ENCODE assay signal across 9 mouse cellular contexts in the genomic region with DNA sequence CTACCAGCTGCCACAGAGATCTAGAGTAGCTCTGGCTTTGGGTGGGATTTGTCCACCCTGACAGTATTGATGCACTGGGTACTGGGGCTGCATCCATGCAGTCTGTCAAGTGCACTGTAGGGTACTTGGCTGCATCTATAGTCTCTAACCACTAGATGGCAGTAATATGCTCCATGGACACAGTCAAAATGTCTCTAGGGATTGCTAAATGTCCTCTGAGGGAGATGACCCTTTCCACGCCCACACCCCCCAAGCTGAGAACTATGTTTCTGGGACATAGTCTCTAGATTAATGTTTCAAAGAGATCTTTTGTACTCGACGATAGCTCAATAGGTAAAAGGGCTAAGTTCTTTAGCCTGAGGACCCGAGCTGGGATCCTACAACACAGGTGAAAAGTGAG. TPM values are rescaled to one million over a fixed set of nuclear protein-coding genes. Genes with fewer than 3 reads are reported as not detected.
A peak's percentile ranks its signal among the peaks of the same experiment; 100 is the strongest.
DNase-seq lines count a peak whose midpoint lies in the region; ATAC-seq and TF ChIP-seq lines count a peak whose summit lies in the region.
"Had no signal": no experiment of that assay in that cellular context is flagged by ENCODE, and none has a peak within 500 bp of the region (broad histone marks: within the 10 kb centered on the region; RNA-seq: fewer than 3 reads in every experiment).

No protein-coding gene starts in this region.

- no peak overlapping the region for H3K4me3 ChIP-seq in forebrain, embryonic 14.5 days (ENCODE audit: low read depth, low read length)
- no peak overlapping the region for H3K4me3 ChIP-seq in forebrain, embryonic 11.5 days (ENCODE audit: low read depth, low read length)
- H3K4me3 ChIP-seq in small intestine, adult 2 months (ENCODE audit: low read depth, low read length), result no peak overlapping the region
- no peak overlapping the region for H3K4me3 ChIP-seq in hindbrain, embryonic 14.5 days (replicated peaks; ENCODE audit: low read length)
- H3K4me3 ChIP-seq: liver, embryonic 13.5 days had no signal

- TF ChIP-seq POLR2A in small intestine, adult 2 months (IDR thresholded peaks at IDR 0.05; ENCODE audit: low read depth, low read length), result no peak

- no peaks in the 10 kb centered on the region for H3K36me3 ChIP-seq in forebrain, embryonic 14.5 days (ENCODE audit: control insufficient read depth, insufficient read depth, low read length)
- no peaks in the 10 kb centered on the region for H3K36me3 ChIP-seq in forebrain, embryonic 11.5 days (ENCODE audit: control insufficient read depth, insufficient read depth, low read length)
- no peaks in the 10 kb centered on the region for H3K36me3 ChIP-seq in small intestine, adult 2 months (ENCODE audit: control insufficient read depth, insufficient read depth, low read length)
- no peaks in the 10 kb centered on the region for H3K36me3 ChIP-seq in hindbrain, embryonic 14.5 days (replicated peaks; ENCODE audit: control insufficient read depth, insufficient read depth)
- H3K36me3 ChIP-seq: liver, embryonic 13.5 days had no signal

- DNase-seq in forebrain, embryonic 14.5 days (ENCODE audit: low spot score), result peak; percentile 73
- no peak for DNase-seq in forebrain, embryonic 11.5 days (ENCODE audit: low spot score)
- DNase-seq in thymus, postnatal 0 days (ENCODE audit: low spot score), result peak; percentile 59
- no peak for DNase-seq in thymus, adult 18-20 months
- peak; percentile 17 for DNase-seq in heart, postnatal 4 days
- no peak for DNase-seq in right cerebral cortex, adult 2 months (ENCODE audit: low spot score in 2 of 2)
- DNase-seq in hindbrain, embryonic 14.5 days (ENCODE audit: low spot score), result no peak
- DNase-seq: liver, embryonic 13.5 days had no signal

- H3K27me3 ChIP-seq in forebrain, embryonic 14.5 days (replicated peaks; ENCODE audit: control insufficient read depth, insufficient read depth, low read length), result no peaks in the 10 kb centered on the region
- H3K27me3 ChIP-seq in forebrain, embryonic 11.5 days (ENCODE audit: control insufficient read depth, insufficient read depth, low read length), result no peaks in the 10 kb centered on the region
- H3K27me3 ChIP-seq in small intestine, adult 2 months (ENCODE audit: control insufficient read depth, insufficient read depth, low read length), result no peaks in the 10 kb centered on the region
- H3K27me3 ChIP-seq in hindbrain, embryonic 14.5 days (ENCODE audit: control insufficient read depth, insufficient read depth, low read length), result no peaks in the 10 kb centered on the region
- H3K27me3 ChIP-seq: liver, embryonic 13.5 days had no signal

- 0 out of 2 replicates have a peak, but pooled peaks cover 4% of the 10 kb centered on the region for H3K9me3 ChIP-seq in forebrain, embryonic 14.5 days (replicated peaks; ENCODE audit: control insufficient read depth, low read length)
- no peaks in the 10 kb centered on the region for H3K9me3 ChIP-seq in forebrain, embryonic 11.5 days (ENCODE audit: control insufficient read depth, low read length)
- peaks cover 12% of the 10 kb centered on the region; the same call in 1 of the 2 replicates for H3K9me3 ChIP-seq in hindbrain, embryonic 14.5 days (ENCODE audit: control insufficient read depth, low read length)
- H3K9me3 ChIP-seq: liver, embryonic 13.5 days had no signal

- peak; percentile 9; the same call in 1 of the 2 replicates for TF ChIP-seq CTCF in small intestine, adult 2 months (IDR thresholded peaks at IDR 0.05; ENCODE audit: extremely low read depth, insufficient read length, insufficient replicate concordance, low read depth, low read length)

- no peak for ATAC-seq in forebrain, embryonic 14.5 days
- no peak for ATAC-seq in forebrain, embryonic 11.5 days (replicated peaks; ENCODE audit: low FRiP score)
- ATAC-seq in hindbrain, embryonic 14.5 days (ENCODE audit: low FRiP score), result no peak

- no peaks in the 10 kb centered on the region for H3K4me1 ChIP-seq in forebrain, embryonic 14.5 days (ENCODE audit: control insufficient read depth, insufficient read depth, low read length)
- no peaks in the 10 kb centered on the region for H3K4me1 ChIP-seq in forebrain, embryonic 11.5 days (replicated peaks; ENCODE audit: control insufficient read depth, insufficient read depth, low read length)
- no peaks in the 10 kb centered on the region for H3K4me1 ChIP-seq in small intestine, adult 2 months (ENCODE audit: control insufficient read depth, insufficient read depth, insufficient read length, low read length)
- no peaks in the 10 kb centered on the region for H3K4me1 ChIP-seq in hindbrain, embryonic 14.5 days (replicated peaks; ENCODE audit: control insufficient read depth, insufficient read depth, low read length)
- H3K4me1 ChIP-seq: liver, embryonic 13.5 days had no signal

- no peak overlapping the region for H3K9ac ChIP-seq in forebrain, embryonic 14.5 days (ENCODE audit: low read length)
- H3K9ac ChIP-seq in forebrain, embryonic 11.5 days (ENCODE audit: low read length), result no peak overlapping the region
- H3K9ac ChIP-seq in hindbrain, embryonic 14.5 days, result no peak overlapping the region
- H3K9ac ChIP-seq: liver, embryonic 13.5 days had no signal

- H3K27ac ChIP-seq in forebrain, embryonic 14.5 days (ENCODE audit: low read depth, low read length), result no peak overlapping the region
- H3K27ac ChIP-seq in forebrain, embryonic 11.5 days (ENCODE audit: low read depth, low read length), result no peak overlapping the region
- no peak overlapping the region for H3K27ac ChIP-seq in small intestine, adult 2 months (ENCODE audit: insufficient read depth, low read depth, low read length)
- H3K27ac ChIP-seq in hindbrain, embryonic 14.5 days, result no peak overlapping the region
- H3K27ac ChIP-seq: liver, embryonic 13.5 days had no signal

- no peak overlapping the region for H3K4me2 ChIP-seq in forebrain, embryonic 14.5 days (ENCODE audit: low read length)
- no peak overlapping the region for H3K4me2 ChIP-seq in forebrain, embryonic 11.5 days (ENCODE audit: low read depth, low read length, severe bottlenecking)
- no peak overlapping the region for H3K4me2 ChIP-seq in hindbrain, embryonic 14.5 days (replicated peaks)
- H3K4me2 ChIP-seq: liver, embryonic 13.5 days had no signal

- WGBS in forebrain, embryonic 14.5 days, result 36% methylated on average over 4 of the region's 4 CpGs
- 35% methylated on average over 4 of the region's 4 CpGs for WGBS in forebrain, embryonic 11.5 days
- WGBS in small intestine, adult 2 months, result 26% methylated on average over 4 of the region's 4 CpGs
- WGBS in hindbrain, embryonic 14.5 days, result 30% methylated on average over 4 of the region's 4 CpGs

RNA-seq across cellular contexts. Expression of a gene that starts 42.8 kb away (rescaled TPM):
- 0.69 and 2.1 TPM in 2 replicates for polyA plus RNA-seq in forebrain, embryonic 14.5 days (2014; fragmentation: Nextera tagmentation; extraction: Ambion mirVana)
- 1.0 and 1.6 TPM in 2 replicates for polyA plus RNA-seq in forebrain, embryonic 11.5 days (2014; fragmentation: Nextera tagmentation; extraction: Ambion mirVana)
- polyA plus RNA-seq in thymus, postnatal 0 days (2015; fragmentation: Nextera tagmentation; extraction: Ambion mirVana), result 3.2 and 3.3 TPM in 2 replicates
- 10 to 100 TPM; 28.5 to 32.0 TPM for total RNA-seq in heart, postnatal 4 days (2021)
- polyA plus RNA-seq in small intestine, adult 2 months (2012; rRNA removed), result 2.6 and 3.5 TPM in 2 replicates
- polyA plus RNA-seq in hindbrain, embryonic 14.5 days (2014; fragmentation: Nextera tagmentation; extraction: Ambion mirVana), result 6.3 and 6.8 TPM in 2 replicates

Comparison
In these comparisons a context has a peak if more than half of its experiments do, and no peak if none do; other contexts are left out.
1. DNase-seq: peak in forebrain, embryonic 14.5 days (single experiment), thymus, postnatal 0 days (single experiment) and heart, postnatal 4 days (single experiment); none in forebrain, embryonic 11.5 days (single experiment), thymus, adult 18-20 months (0 of 2), right cerebral cortex, adult 2 months (0 of 2) and hindbrain, embryonic 14.5 days (single experiment).